Mouse (Mus musculus) stomach, embryonic 15.5 days (tissue): ENCODE results near the gene Sema4c. TPM values are rescaled to one million over a fixed set of nuclear protein-coding genes. Genes with fewer than 3 reads are reported as not detected.

ENCODE experiments used
- ATAC-seq: fragments of 200-750 bp; cut with Nextera tagmentation; 2 replicates; pipeline ENCODE4 v1.8.0; 2017; ENCODE audit warnings: low read depth, moderate number of reproducible peaks, moderate TSS enrichment; ENCODE audit not compliant: insufficient read depth, low FRiP score
- H3K27ac ChIP-seq: fragments of 300-500 bp; sonication (generic); 2 replicates; pipeline ENCODE4 v1.5.1; 2015; ENCODE audit warnings: mild to moderate bottlenecking, inconsistent platforms
- H3K27me3 ChIP-seq: fragments of 300-500 bp; sonication (generic); replicated peaks from 2 replicates; pipeline ENCODE4 v1.6.1; 2015; ENCODE audit warnings: inconsistent platforms
- H3K36me3 ChIP-seq: fragments of 300-500 bp; sonication (generic); 2 replicates; pipeline ENCODE4 v1.6.1; 2015; ENCODE audit warnings: inconsistent platforms
- H3K4me1 ChIP-seq: fragments of 300-500 bp; sonication (generic); 2 replicates; pipeline ENCODE4 v1.6.1; 2015; ENCODE audit warnings: inconsistent platforms
- H3K4me2 ChIP-seq: fragments of 300-500 bp; sonication (generic); 2 replicates; pipeline ENCODE4 v1.6.1; 2015; ENCODE audit warnings: mild to moderate bottlenecking, inconsistent platforms
- H3K4me3 ChIP-seq: fragments of 300-500 bp; sonication (generic); replicated peaks from 2 replicates; pipeline ENCODE4 v1.5.1; 2015; ENCODE audit warnings: inconsistent platforms
- H3K9ac ChIP-seq: fragments of 300-500 bp; sonication (generic); 2 replicates; pipeline ENCODE4 v1.6.1; 2015; ENCODE audit warnings: inconsistent platforms
- H3K9me3 ChIP-seq: fragments of 300-500 bp; sonication (generic); 2 replicates; pipeline ENCODE4 v1.6.1; 2016; ENCODE audit warnings: inconsistent platforms
- WGBS: fragments of 180-500 bp; shearing (Covaris S2); methylation state at CpG from one replicate; pipeline ENCODE4 v1.1.7; 2015; 5-methylcytosine and 5-hydroxymethylcytosine counted together
- polyA plus RNA-seq: library from polyadenylated mRNA; unstranded; fragments of >200 nt; fragmentation: Nextera tagmentation; extraction: Ambion mirVana; gene quantifications from 2 replicates; pipeline ENCODE4 v1.2.1, GENCODE M21; 2015

Gene Sema4c
- polyA plus RNA-seq, 1 experiment from 2014 or later = 13.6 TPM

DNA sequence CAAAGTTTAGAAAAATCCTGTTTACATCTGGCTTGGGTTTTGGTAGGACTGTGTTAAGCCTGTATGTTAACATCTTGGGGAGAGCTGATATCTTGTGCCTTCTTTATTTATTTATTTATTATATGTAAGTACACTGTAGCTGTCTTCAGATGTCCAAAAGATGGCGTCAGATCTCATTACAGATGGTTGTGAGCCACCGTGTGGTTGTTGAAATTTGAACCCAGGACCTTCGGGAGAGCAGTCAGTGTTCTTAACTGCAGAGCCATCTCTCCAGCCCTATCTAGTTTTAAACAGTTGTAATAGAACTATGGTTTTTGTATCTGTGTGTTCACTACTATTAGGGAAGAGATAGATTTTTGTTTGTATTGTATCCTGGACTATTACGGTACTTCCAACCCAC, 28.9 kb downstream of the Sema4c start:
- no peak for ATAC-seq
- H3K36me3 ChIP-seq = peaks cover 18% of the 10 kb centered on the region
- H3K9ac ChIP-seq = no peak overlapping the region
- H3K4me3 ChIP-seq = no peak overlapping the region
- H3K27me3 ChIP-seq = no peaks in the 10 kb centered on the region
- H3K4me1 ChIP-seq = peaks cover 18% of the 10 kb centered on the region; the same call in 1 of the 2 replicates
- H3K27ac ChIP-seq = no peak overlapping the region
- H3K9me3 ChIP-seq = no peaks in the 10 kb centered on the region
- no peak overlapping the region for H3K4me2 ChIP-seq
- 83% methylated on average over 4 of the region's 4 CpGs for WGBS

DNA sequence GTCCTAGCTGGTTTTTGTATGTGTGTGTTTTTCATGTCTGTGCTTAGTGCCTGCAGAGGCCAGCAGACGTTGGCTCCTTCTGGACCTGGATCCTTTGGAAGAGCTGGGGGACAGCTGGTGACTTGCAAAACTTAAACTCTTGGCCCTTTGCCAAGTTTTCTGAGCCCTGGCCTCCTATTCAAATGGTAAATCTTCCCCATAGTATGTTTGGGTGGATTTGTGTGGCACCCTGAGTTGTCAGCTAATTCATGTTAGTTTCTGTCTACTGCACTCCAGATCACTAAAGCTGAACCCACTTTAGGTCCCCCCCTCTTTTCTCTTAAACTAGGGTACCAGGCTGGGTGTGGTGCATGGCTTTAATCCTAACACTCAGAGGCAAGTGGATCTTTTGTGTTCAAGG, 29.8 kb downstream of the Sema4c start:
- H3K4me1 ChIP-seq = peaks cover 24% of the 10 kb centered on the region
- 15% methylated on average over 1 of the region's 1 CpGs for WGBS
- H3K36me3 ChIP-seq = peaks cover 18% of the 10 kb centered on the region
- no peak overlapping the region for H3K9ac ChIP-seq
- H3K4me2 ChIP-seq = no peak overlapping the region
- no peaks in the 10 kb centered on the region for H3K27me3 ChIP-seq
- H3K9me3 ChIP-seq = no peaks in the 10 kb centered on the region
- H3K4me3 ChIP-seq = no peak overlapping the region
- ATAC-seq = no peak
- no peak overlapping the region for H3K27ac ChIP-seq

DNA sequence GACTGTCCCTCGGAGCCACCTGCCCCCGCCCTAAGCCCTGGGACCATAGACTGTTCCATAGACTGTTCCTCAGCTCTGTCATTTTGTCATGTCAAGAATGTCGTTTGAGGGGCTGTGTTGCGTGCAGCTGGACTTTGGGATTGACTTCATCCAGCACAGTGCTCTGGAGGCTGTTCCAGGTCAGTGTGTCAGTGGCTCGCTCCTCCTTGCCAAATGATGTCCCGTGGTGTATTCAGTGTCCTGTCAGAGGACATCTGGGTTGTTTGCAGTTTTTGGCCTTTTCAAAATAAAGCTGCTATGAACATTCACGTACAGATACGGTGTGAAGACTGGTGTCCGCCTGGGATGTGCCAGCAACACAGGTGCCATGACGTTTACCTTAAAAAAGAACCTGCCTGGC, 31.2 kb downstream of the Sema4c start:
- ATAC-seq = no peak
- no peak overlapping the region for H3K27ac ChIP-seq
- no peaks in the 10 kb centered on the region for H3K9me3 ChIP-seq
- no peaks in the 10 kb centered on the region for H3K27me3 ChIP-seq
- no peak overlapping the region for H3K4me2 ChIP-seq
- no peak overlapping the region for H3K9ac ChIP-seq
- H3K4me3 ChIP-seq = no peak overlapping the region
- H3K36me3 ChIP-seq = peaks cover 22% of the 10 kb centered on the region
- 89% methylated on average over 10 of the region's 10 CpGs for WGBS
- peaks cover 22% of the 10 kb centered on the region for H3K4me1 ChIP-seq

DNA sequence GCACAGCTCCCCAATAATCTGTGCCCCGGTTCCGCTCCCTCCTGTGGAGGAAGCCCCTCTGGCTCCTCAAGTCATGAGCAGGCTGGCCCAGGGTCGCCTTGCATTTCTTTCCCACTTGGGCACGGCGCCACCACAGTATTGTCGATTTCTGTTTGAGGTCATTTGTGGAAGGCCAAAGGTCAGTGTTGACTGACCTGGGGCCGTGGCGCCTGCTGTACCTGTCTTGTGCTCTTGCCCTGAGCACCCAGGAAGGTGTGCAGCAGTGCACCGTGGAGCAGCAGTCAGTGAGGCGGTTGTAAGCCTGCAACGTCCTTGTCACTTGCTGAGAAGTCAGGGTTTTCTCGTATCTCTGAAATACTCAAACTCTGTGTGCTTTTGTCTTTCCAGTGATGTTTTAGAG, 32.4 kb downstream of the Sema4c start:
- 86% methylated on average over 12 of the region's 12 CpGs for WGBS
- Histone ChIP-seq H3K9ac (no peak overlapping the region), H3K9me3 (no peaks in the 10 kb centered on the region), H3K27ac (no peak overlapping the region), H3K4me2 (no peak overlapping the region), H3K36me3 (peaks cover 33% of the 10 kb centered on the region), H3K4me3 (no peak overlapping the region), H3K4me1 (peaks cover 20% of the 10 kb centered on the region), H3K27me3 (no peaks in the 10 kb centered on the region)
- no peak for ATAC-seq

DNA sequence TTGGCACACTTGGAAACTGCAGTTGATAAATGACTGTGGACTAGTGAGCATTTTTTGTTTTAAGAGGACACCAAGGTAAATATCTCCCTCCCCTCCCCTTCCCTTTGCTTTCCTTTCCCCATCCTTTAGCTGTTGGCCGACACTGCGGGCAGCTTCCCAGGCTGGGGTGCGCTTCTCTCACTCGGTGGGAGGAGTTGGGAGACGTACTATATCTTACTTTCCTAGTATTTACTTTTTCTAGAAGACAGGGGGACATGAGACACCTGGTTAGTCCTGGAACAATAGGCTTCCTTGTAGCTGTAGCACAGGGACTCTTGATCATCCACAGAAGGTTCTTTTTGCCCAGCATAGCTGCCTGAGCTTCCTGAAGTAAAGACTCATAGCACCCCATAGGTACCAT, 34.1 kb downstream of the Sema4c start:
- WGBS = 39% methylated on average over 5 of the region's 5 CpGs
- H3K27me3 ChIP-seq = no peaks in the 10 kb centered on the region
- peaks cover 46% of the 10 kb centered on the region for H3K36me3 ChIP-seq
- no peak overlapping the region for H3K9ac ChIP-seq
- H3K4me1 ChIP-seq = peaks cover 15% of the 10 kb centered on the region
- no peak overlapping the region for H3K4me3 ChIP-seq
- H3K9me3 ChIP-seq = no peaks in the 10 kb centered on the region
- H3K27ac ChIP-seq = peak overlapping the region; percentile 80
- H3K4me2 ChIP-seq = no peak overlapping the region
- ATAC-seq = no peak

DNA sequence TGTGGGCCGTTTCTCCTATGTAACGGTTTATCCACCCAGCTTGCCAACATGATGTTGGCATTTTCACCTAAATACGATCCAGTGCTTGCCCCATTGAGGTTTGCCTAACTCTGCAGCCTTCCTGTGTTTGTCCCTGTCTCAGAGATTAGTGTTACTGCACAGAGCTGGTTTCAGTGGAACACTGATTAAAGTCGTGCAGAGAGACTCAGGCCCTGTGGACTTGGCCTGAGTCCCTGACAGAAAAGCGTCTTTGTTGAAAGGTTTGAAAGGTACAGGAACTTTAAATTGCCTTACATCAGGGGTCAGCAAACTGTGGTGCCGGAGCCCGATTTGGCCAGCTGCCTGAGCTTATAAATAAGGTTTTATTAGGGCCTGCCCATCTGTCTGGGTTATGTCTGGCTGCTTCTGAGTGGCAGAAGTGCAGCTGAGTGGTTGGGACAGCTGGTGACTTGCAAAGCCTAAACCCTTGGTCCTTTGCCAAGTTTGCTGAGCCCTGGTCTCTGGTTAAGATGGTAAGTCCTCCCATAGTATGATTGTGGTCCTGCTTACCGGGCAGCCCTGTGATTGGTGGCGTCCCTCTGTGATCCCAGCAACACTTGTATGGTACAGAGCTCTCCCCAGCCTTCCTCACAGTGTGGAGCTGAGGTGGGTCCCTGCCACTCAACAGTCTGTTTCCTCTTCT, 34.7 kb downstream of the Sema4c start:
- H3K4me1 ChIP-seq = peaks cover 14% of the 10 kb centered on the region
- H3K4me3 ChIP-seq = no peak overlapping the region
- ATAC-seq = no peak
- no peak overlapping the region for H3K9ac ChIP-seq
- peak overlapping the region; percentile 80 for H3K27ac ChIP-seq
- H3K9me3 ChIP-seq = no peaks in the 10 kb centered on the region
- 51% methylated on average over 9 of the region's 9 CpGs for WGBS
- H3K27me3 ChIP-seq = no peaks in the 10 kb centered on the region
- H3K4me2 ChIP-seq = no peak overlapping the region
- peaks cover 48% of the 10 kb centered on the region for H3K36me3 ChIP-seq

DNA sequence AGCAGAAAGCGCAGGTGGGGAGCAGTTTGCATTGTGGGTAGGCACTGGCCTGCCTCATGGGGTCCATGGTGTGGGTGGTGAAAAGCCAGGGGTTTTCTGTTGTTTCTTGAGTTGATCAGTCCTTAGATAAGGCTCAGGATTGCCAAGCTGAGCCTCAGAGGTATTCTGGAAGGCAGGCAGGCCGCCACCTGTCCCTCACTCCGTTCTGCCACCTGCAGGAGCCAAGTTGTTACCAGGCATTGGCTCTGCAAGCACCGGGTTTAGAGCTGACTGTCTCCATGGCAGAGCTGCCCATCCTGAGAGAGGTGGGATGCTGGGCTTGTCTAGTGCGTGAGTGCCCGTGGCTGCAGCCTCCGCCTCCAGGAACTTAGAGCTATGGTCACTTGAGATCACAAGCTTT, 35.9 kb downstream of the Sema4c start:
- Histone ChIP-seq H3K9me3 (no peaks in the 10 kb centered on the region), H3K27me3 (no peaks in the 10 kb centered on the region), H3K4me2 (no peak overlapping the region), H3K4me1 (peaks cover 6% of the 10 kb centered on the region; the same call in 1 of the 2 replicates), H3K4me3 (no peak overlapping the region), H3K36me3 (peaks cover 51% of the 10 kb centered on the region), H3K9ac (no peak overlapping the region), H3K27ac (no peak overlapping the region)
- 84% methylated on average over 7 of the region's 7 CpGs for WGBS
- ATAC-seq = no peak

DNA sequence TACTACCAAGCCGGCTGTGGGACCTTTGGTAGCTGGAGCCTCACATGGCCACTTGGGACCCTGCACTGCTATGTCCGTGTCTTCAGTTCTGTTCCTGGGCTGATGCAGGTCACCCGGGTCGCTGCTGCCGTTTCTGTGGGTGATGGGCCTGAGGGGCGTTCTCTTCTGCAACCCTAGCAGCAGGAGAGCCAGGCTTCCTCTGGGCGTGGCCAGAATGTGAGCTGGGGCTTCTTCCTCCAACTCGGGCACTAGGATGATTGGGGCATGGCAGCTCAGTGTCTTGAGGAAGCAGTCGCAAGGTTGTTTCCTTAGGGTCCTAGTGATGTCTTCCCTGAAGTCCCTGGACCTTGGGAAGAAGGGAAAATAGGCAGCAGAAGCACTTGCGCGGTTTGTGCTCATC, 38.5 kb downstream of the Sema4c start:
- no peaks in the 10 kb centered on the region for H3K27me3 ChIP-seq
- no peak for ATAC-seq
- H3K4me2 ChIP-seq = no peak overlapping the region
- peaks cover 7% of the 10 kb centered on the region for H3K4me1 ChIP-seq
- WGBS = 66% methylated on average over 11 of the region's 11 CpGs
- H3K27ac ChIP-seq = no peak overlapping the region
- no peaks in the 10 kb centered on the region for H3K9me3 ChIP-seq
- no peak overlapping the region for H3K9ac ChIP-seq
- H3K36me3 ChIP-seq = peaks cover 44% of the 10 kb centered on the region
- H3K4me3 ChIP-seq = no peak overlapping the region

DNA sequence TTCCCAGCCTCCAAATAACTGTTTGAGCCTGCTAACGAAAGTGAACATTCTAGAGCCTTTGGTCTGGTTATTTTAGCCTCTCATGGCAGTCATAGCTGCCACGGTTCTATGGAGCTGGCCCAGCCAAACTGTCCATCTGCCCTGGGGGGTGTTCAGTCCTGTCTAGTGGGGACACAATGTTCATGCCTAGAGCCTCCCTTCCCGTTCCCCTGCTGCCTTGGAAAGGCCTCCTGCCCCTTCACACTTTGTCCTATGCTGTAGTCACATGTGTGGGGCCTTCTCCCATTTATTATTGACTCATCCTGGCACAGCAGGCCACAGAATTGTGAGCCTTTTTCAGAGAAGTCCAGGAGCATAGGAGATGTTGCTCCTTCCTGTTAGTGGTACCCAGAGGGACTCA, 39.9 kb downstream of the Sema4c start:
- 82% methylated on average over 3 of the region's 3 CpGs for WGBS
- Histone ChIP-seq H3K4me3 (no peak overlapping the region), H3K4me1 (peaks cover 12% of the 10 kb centered on the region), H3K4me2 (no peak overlapping the region), H3K9me3 (no peaks in the 10 kb centered on the region), H3K9ac (no peak overlapping the region), H3K36me3 (peaks cover 40% of the 10 kb centered on the region), H3K27ac (no peak overlapping the region), H3K27me3 (no peaks in the 10 kb centered on the region)
- no peak for ATAC-seq

DNA sequence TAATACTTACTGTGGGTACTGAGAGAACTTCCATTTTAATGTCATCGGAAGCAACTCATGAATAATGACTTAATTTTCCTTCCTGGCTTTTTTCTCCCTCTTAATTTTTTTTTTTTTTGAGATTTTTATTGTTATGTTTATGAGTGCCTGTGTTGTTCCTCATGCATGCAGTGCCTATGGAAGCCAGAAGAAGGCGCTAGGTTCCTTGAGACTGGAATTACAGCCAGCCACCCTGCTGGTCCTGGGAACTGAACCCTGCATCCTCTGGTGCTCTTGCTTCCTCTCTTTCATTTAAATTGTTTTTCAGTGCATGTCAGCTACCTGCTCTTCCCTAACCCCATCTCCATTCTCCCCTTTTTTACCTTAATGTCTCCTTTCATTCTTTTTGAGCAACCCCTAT, 44.4 kb downstream of the Sema4c start:
- peak overlapping the region; percentile 89 for H3K4me2 ChIP-seq
- peak overlapping the region; percentile 79 for H3K4me3 ChIP-seq
- H3K27me3 ChIP-seq = no peaks in the 10 kb centered on the region
- no peak overlapping the region for H3K9ac ChIP-seq
- ATAC-seq = no peak
- no peaks in the 10 kb centered on the region for H3K9me3 ChIP-seq
- 56% methylated on average over 2 of the region's 2 CpGs for WGBS
- H3K27ac ChIP-seq = no peak overlapping the region
- H3K36me3 ChIP-seq = peaks cover 13% of the 10 kb centered on the region; the same call in 1 of the 2 replicates
- H3K4me1 ChIP-seq = peaks cover 18% of the 10 kb centered on the region

DNA sequence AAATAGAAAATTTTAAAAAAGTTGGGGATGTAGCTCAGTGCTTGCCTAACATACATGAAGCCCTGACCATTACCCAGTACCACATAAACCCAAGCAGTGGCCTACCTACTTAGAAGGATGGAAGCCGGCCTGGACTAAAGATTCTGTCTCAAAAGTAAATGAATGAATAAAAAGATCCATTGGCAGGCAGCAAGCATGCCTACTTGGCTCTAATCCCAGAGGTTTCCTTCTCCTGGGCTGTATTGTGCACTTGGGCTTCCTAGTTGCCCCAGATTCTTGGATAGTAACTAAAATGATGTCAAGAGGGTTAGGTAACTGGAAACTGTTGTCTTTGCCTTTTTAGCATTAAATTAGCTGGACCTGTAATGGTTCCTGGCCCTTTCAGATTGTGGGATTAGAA, 44.8 kb downstream of the Sema4c start:
- peaks cover 9% of the 10 kb centered on the region; the same call in 1 of the 2 replicates for H3K36me3 ChIP-seq
- peak overlapping the region; percentile 89 for H3K4me2 ChIP-seq
- no peaks in the 10 kb centered on the region for H3K27me3 ChIP-seq
- H3K9ac ChIP-seq = no peak overlapping the region
- no peak overlapping the region for H3K27ac ChIP-seq
- H3K4me1 ChIP-seq = peaks cover 18% of the 10 kb centered on the region
- 7% methylated on average over 1 of the region's 1 CpGs for WGBS
- H3K9me3 ChIP-seq = no peaks in the 10 kb centered on the region
- H3K4me3 ChIP-seq = peak overlapping the region; percentile 79
- no peak for ATAC-seq

DNA sequence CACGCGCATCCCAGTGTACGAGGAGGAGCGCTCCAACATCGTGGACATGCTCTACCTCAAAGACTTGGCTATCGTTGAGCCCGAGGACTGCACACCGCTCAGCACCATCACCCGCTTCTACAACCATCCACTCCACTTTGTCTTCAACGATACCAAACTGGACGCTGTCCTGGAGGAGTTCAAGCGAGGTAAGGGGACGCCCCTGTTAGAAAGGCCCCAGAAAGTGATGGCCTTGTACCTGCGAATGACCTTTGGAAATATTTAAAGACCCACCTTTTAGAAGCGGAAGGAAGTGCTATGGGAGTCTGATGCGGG, 45.2 kb downstream of the Sema4c start:
- peak overlapping the region; percentile 44; the same call in 1 of the 2 replicates for H3K9ac ChIP-seq
- H3K9me3 ChIP-seq = no peaks in the 10 kb centered on the region
- no peaks in the 10 kb centered on the region for H3K27me3 ChIP-seq
- H3K4me1 ChIP-seq = peaks cover 18% of the 10 kb centered on the region
- peak overlapping the region; percentile 97 for H3K27ac ChIP-seq
- ATAC-seq = no peak
- peak overlapping the region; percentile 79 for H3K4me3 ChIP-seq
- 1% methylated on average over 16 of the region's 16 CpGs for WGBS
- H3K36me3 ChIP-seq = 0 out of 2 replicates have a peak, but pooled peaks cover 7% of the 10 kb centered on the region
- peak overlapping the region; percentile 89 for H3K4me2 ChIP-seq
